Mouse (Mus musculus): Measurements from ENCODE around the gene Prss8. TPM values are rescaled to one million over a fixed set of nuclear protein-coding genes. Genes with fewer than 3 reads are reported as not detected.
"Not testable (repeated sequence)": the region's sequence is repeated elsewhere in the genome, so short reads cannot be mapped to it uniquely, and the experiment has no call there.

Gene Prss8
- total and polyA plus RNA-seq, 2 experiments from 2014 or later = 0.18 to 8.1 TPM

GRCm38 (mm10) chr7:127966371-127966918 lies 36.5 kb upstream of the Prss8 start:
- peak overlapping the region; percentile 97 for H3K27ac ChIP-seq (ENCODE audit: low read depth)
- H3K36me3 ChIP-seq (replicated peaks; ENCODE audit: control insufficient read depth, insufficient read depth, low read length) = peaks cover 18% of the 10 kb centered on the region
- H3K4me1 ChIP-seq (ENCODE audit: control insufficient read depth, insufficient read depth) = peaks cover 21% of the 10 kb centered on the region; the same call in 1 of the 2 replicates
- no peak for TF ChIP-seq CTCF (IDR thresholded peaks at IDR 0.05; ENCODE audit: low read depth)
- no peak for TF ChIP-seq EP300 (IDR thresholded peaks at IDR 0.05; ENCODE audit: low read depth)
- peak overlapping the region; percentile 88 for H3K9ac ChIP-seq (replicated peaks; ENCODE audit: low read depth, low read length)
- no peaks in the 10 kb centered on the region for H3K27me3 ChIP-seq (ENCODE audit: control insufficient read depth, insufficient read depth, low read length)
- no peak for ATAC-seq (ENCODE audit: insufficient read depth, low read depth)
- H3K4me2 ChIP-seq (ENCODE audit: low read depth, low read length) = peak overlapping the region; percentile 71
- 11% methylated on average over 10 of the region's 10 CpGs for WGBS
- DNase-seq (ENCODE audit: low spot score) = peak; percentile 14
- H3K4me3 ChIP-seq (ENCODE audit: low read depth, low read length) = peak overlapping the region; percentile 82
- H3K9me3 ChIP-seq (replicated peaks; ENCODE audit: control insufficient read depth, low read length) = no peaks in the 10 kb centered on the region

- no peaks in the 10 kb centered on the region for H3K27me3 ChIP-seq (ENCODE audit: control insufficient read depth, insufficient read depth, low read length)
- H3K9ac ChIP-seq (replicated peaks; ENCODE audit: low read depth, low read length) = no peak overlapping the region
- no peak overlapping the region for H3K4me3 ChIP-seq (ENCODE audit: low read depth, low read length)
- 43% methylated on average over 5 of the region's 5 CpGs for WGBS
- H3K9me3 ChIP-seq (replicated peaks; ENCODE audit: control insufficient read depth, low read length) = no peaks in the 10 kb centered on the region
- DNase-seq (ENCODE audit: low spot score) = no peak
- H3K27ac ChIP-seq (ENCODE audit: low read depth) = no peak overlapping the region
- ATAC-seq (ENCODE audit: insufficient read depth, low read depth) = no peak
- H3K4me1 ChIP-seq (ENCODE audit: control insufficient read depth, insufficient read depth) = no peaks in the 10 kb centered on the region; the same call in 1 of the 2 replicates
- TF ChIP-seq CTCF (IDR thresholded peaks at IDR 0.05; ENCODE audit: low read depth) = no peak
- no peak for TF ChIP-seq EP300 (IDR thresholded peaks at IDR 0.05; ENCODE audit: low read depth)
- H3K4me2 ChIP-seq (ENCODE audit: low read depth, low read length) = no peak overlapping the region
- H3K36me3 ChIP-seq (replicated peaks; ENCODE audit: control insufficient read depth, insufficient read depth, low read length) = no peaks in the 10 kb centered on the region
Measured at GRCm38 (mm10) chr7:127959364-127959763, 29.5 kb upstream of the Prss8 start.

GRCm38 (mm10) chr7:127952864-127953581 lies 23.1 kb upstream of the Prss8 start:
- ATAC-seq (ENCODE audit: insufficient read depth, low read depth) (no peak), DNase-seq (ENCODE audit: low spot score) (no peak)
- no peaks in the 10 kb centered on the region for H3K9me3 ChIP-seq (replicated peaks; ENCODE audit: control insufficient read depth, low read length)
- no peak overlapping the region for H3K9ac ChIP-seq (replicated peaks; ENCODE audit: low read depth, low read length)
- TF ChIP-seq CTCF (IDR thresholded peaks at IDR 0.05; ENCODE audit: low read depth) (no peak), EP300 (IDR thresholded peaks at IDR 0.05; ENCODE audit: low read depth) (no peak)
- H3K27me3 ChIP-seq (ENCODE audit: control insufficient read depth, insufficient read depth, low read length) = no peaks in the 10 kb centered on the region
- WGBS = 32% methylated on average over 13 of the region's 13 CpGs
- H3K4me3 ChIP-seq (ENCODE audit: low read depth, low read length) = no peak overlapping the region
- H3K27ac ChIP-seq (ENCODE audit: low read depth) = no peak overlapping the region
- H3K4me2 ChIP-seq (ENCODE audit: low read depth, low read length) = no peak overlapping the region
- H3K4me1 ChIP-seq (ENCODE audit: control insufficient read depth, insufficient read depth) = no peaks in the 10 kb centered on the region
- no peaks in the 10 kb centered on the region for H3K36me3 ChIP-seq (replicated peaks; ENCODE audit: control insufficient read depth, insufficient read depth, low read length)

- no peak within 1 kb of the TSS for H3K9ac ChIP-seq (replicated peaks; ENCODE audit: low read depth, low read length)
- 68% methylated on average over 6 of the region's 6 CpGs for WGBS
- no peak within 1 kb of the TSS for H3K27ac ChIP-seq (ENCODE audit: low read depth)
- no peak within 1 kb of the TSS for H3K4me3 ChIP-seq (ENCODE audit: low read depth, low read length)
- TF ChIP-seq EP300 (IDR thresholded peaks at IDR 0.05; ENCODE audit: low read depth) (no peak), CTCF (IDR thresholded peaks at IDR 0.05; ENCODE audit: low read depth) (no peak)
- H3K36me3 ChIP-seq (replicated peaks; ENCODE audit: control insufficient read depth, insufficient read depth, low read length) = no peaks in the 10 kb centered on the region
- H3K4me1 ChIP-seq (ENCODE audit: control insufficient read depth, insufficient read depth) = peaks cover 7% of the 10 kb centered on the region; the same call in 1 of the 2 replicates
- no peaks in the 10 kb centered on the region for H3K9me3 ChIP-seq (replicated peaks; ENCODE audit: control insufficient read depth, low read length)
- ATAC-seq (ENCODE audit: insufficient read depth, low read depth) = no peak
- DNase-seq (ENCODE audit: low spot score) = no peak
- H3K27me3 ChIP-seq (ENCODE audit: control insufficient read depth, insufficient read depth, low read length) = peaks cover 12% of the 10 kb centered on the region
- no peak within 1 kb of the TSS for H3K4me2 ChIP-seq (ENCODE audit: low read depth, low read length)
Measured at GRCm38 (mm10) chr7:127946470-127947023, 16.6 kb upstream of the Prss8 start, which contains the start of gene Prss36. Gene Prss36, minus strand, starts transcription at chr7:127946725.

DNA sequence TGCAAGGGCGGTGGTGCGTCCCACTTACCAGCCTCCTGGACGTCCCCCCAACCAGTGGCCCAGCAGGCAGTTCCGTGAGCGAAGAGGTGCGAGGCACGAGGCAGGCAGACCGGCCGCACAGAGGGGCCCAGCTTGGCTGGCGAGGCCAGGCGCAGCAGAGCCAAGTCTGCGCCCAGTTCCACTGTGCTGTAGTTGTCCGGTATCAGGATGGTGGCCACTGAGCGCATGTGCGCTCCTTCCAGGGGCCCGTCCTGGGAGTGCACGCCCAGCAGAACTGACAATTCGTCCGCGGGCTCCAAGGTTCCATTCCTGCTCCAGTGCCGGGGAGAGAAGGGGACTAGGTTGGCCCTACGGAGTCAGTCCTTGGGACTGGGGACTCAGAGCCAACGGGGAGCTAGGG lies 14.7 kb upstream of the Prss8 start:
- TF ChIP-seq EP300 (IDR thresholded peaks at IDR 0.05; ENCODE audit: low read depth) (no peak), CTCF (IDR thresholded peaks at IDR 0.05; ENCODE audit: low read depth) (no peak)
- H3K27ac ChIP-seq (ENCODE audit: low read depth) = no peak overlapping the region
- no peaks in the 10 kb centered on the region for H3K36me3 ChIP-seq (replicated peaks; ENCODE audit: control insufficient read depth, insufficient read depth, low read length)
- peak overlapping the region; percentile 13; the same call in 1 of the 2 replicates for H3K4me3 ChIP-seq (ENCODE audit: low read depth, low read length)
- peak overlapping the region; percentile 47 for H3K4me2 ChIP-seq (ENCODE audit: low read depth, low read length)
- 4% methylated on average over 22 of the region's 23 CpGs for WGBS
- ATAC-seq (ENCODE audit: insufficient read depth, low read depth) = peak; percentile 71
- H3K9me3 ChIP-seq (replicated peaks; ENCODE audit: control insufficient read depth, low read length) = no peaks in the 10 kb centered on the region
- H3K27me3 ChIP-seq (ENCODE audit: control insufficient read depth, insufficient read depth, low read length) = peaks cover 12% of the 10 kb centered on the region
- peaks cover 7% of the 10 kb centered on the region; the same call in 1 of the 2 replicates for H3K4me1 ChIP-seq (ENCODE audit: control insufficient read depth, insufficient read depth)
- peak; percentile 39 for DNase-seq (ENCODE audit: low spot score)
- H3K9ac ChIP-seq (replicated peaks; ENCODE audit: low read depth, low read length) = peak overlapping the region; percentile 15; the same call in 1 of the 2 replicates

- peaks cover 12% of the 10 kb centered on the region for H3K27me3 ChIP-seq (ENCODE audit: control insufficient read depth, insufficient read depth, low read length)
- not testable (repeated sequence) for H3K36me3 ChIP-seq (replicated peaks; ENCODE audit: control insufficient read depth, insufficient read depth, low read length); DNase-seq (ENCODE audit: low spot score); H3K9ac ChIP-seq (replicated peaks; ENCODE audit: low read depth, low read length); H3K4me3 ChIP-seq (ENCODE audit: low read depth, low read length); H3K9me3 ChIP-seq (replicated peaks; ENCODE audit: control insufficient read depth, low read length); H3K27ac ChIP-seq (ENCODE audit: low read depth); ATAC-seq (ENCODE audit: insufficient read depth, low read depth); H3K4me1 ChIP-seq (ENCODE audit: control insufficient read depth, insufficient read depth); H3K4me2 ChIP-seq (ENCODE audit: low read depth, low read length)
- 49% methylated on average over 2 of the region's 2 CpGs for WGBS
Measured at GRCm38 (mm10) chr7:127942097-127942496, 12.2 kb upstream of the Prss8 start.
